27 mouse cellular contexts compared by ENCODE assay signal in genomic region chr11:77909376-77909775, GRCm38 (mm10). TPM values are rescaled to one million over a fixed set of nuclear protein-coding genes. Genes with fewer than 3 reads are reported as not detected.
A peak's percentile ranks its signal among the peaks of the same experiment; 100 is the strongest.
DNase-seq lines count a peak whose midpoint lies in the region; ATAC-seq lines count a peak whose summit lies in the region.
"Had no signal": no experiment of that assay in that cellular context is flagged by ENCODE, and none has a peak within 500 bp of the region (broad histone marks: within the 10 kb centered on the region; RNA-seq: fewer than 3 reads in every experiment).

No protein-coding gene starts in this region.

- H3K27ac ChIP-seq in hindbrain, embryonic 10.5 days = 0 out of 2 replicates have a peak overlapping the region, but pooled peaks have one; percentile 31
- H3K27ac ChIP-seq in hindbrain, embryonic 12.5 days = no peak overlapping the region
- no peak overlapping the region for H3K27ac ChIP-seq in neural tube, embryonic 11.5 days (ENCODE audit: low read depth, low read length)
- peak overlapping the region; percentile 52; the same call in 1 of the 2 replicates for H3K27ac ChIP-seq in forebrain, embryonic 14.5 days (ENCODE audit: low read depth, low read length)
- peak overlapping the region; percentile 19; the same call in 1 of the 2 replicates for H3K27ac ChIP-seq in midbrain, embryonic 16.5 days (ENCODE audit: low read length)
- H3K27ac ChIP-seq: embryonic facial prominence, embryonic 13.5 days; kidney, postnatal 0 days; limb, embryonic 15.5 days; liver, embryonic 14.5 days; neural tube, embryonic 13.5 days had no signal

- peaks cover 53% of the 10 kb centered on the region for H3K4me1 ChIP-seq in hindbrain, embryonic 10.5 days (replicated peaks)
- peaks cover 35% of the 10 kb centered on the region for H3K4me1 ChIP-seq in hindbrain, embryonic 12.5 days
- H3K4me1 ChIP-seq in neural tube, embryonic 11.5 days (ENCODE audit: control insufficient read depth, insufficient read depth, low read length) = peaks cover 6% of the 10 kb centered on the region; the same call in 1 of the 2 replicates
- H3K4me1 ChIP-seq in forebrain, embryonic 14.5 days (ENCODE audit: control insufficient read depth, insufficient read depth, low read length) = peaks cover 28% of the 10 kb centered on the region
- peaks cover 33% of the 10 kb centered on the region for H3K4me1 ChIP-seq in midbrain, embryonic 16.5 days (ENCODE audit: control insufficient read depth, insufficient read depth, low read length)

- WGBS in hindbrain, embryonic 10.5 days = 33% methylated on average over 5 of the region's 5 CpGs
- WGBS in hindbrain, embryonic 12.5 days = 33% methylated on average over 5 of the region's 5 CpGs
- WGBS in neural tube, embryonic 11.5 days = 48% methylated on average over 5 of the region's 5 CpGs
- WGBS in forebrain, embryonic 14.5 days = 30% methylated on average over 5 of the region's 5 CpGs
- 15% methylated on average over 5 of the region's 5 CpGs for WGBS in midbrain, embryonic 16.5 days

- no peak overlapping the region for H3K4me3 ChIP-seq in hindbrain, embryonic 10.5 days
- H3K4me3 ChIP-seq in hindbrain, embryonic 12.5 days = no peak overlapping the region
- no peak overlapping the region for H3K4me3 ChIP-seq in neural tube, embryonic 11.5 days (ENCODE audit: low read depth, low read length)
- H3K4me3 ChIP-seq in forebrain, embryonic 14.5 days (ENCODE audit: low read depth, low read length) = no peak overlapping the region
- no peak overlapping the region for H3K4me3 ChIP-seq in midbrain, embryonic 16.5 days (ENCODE audit: low read depth, low read length)
- H3K4me3 ChIP-seq: embryonic facial prominence, embryonic 13.5 days; limb, embryonic 15.5 days; neural tube, embryonic 13.5 days had no signal

- no peaks in the 10 kb centered on the region for H3K36me3 ChIP-seq in hindbrain, embryonic 10.5 days
- no peaks in the 10 kb centered on the region for H3K36me3 ChIP-seq in hindbrain, embryonic 12.5 days
- no peaks in the 10 kb centered on the region for H3K36me3 ChIP-seq in neural tube, embryonic 11.5 days (ENCODE audit: control insufficient read depth, insufficient read depth, low read length)
- H3K36me3 ChIP-seq in forebrain, embryonic 14.5 days (ENCODE audit: control insufficient read depth, insufficient read depth, low read length) = no peaks in the 10 kb centered on the region
- H3K36me3 ChIP-seq in midbrain, embryonic 16.5 days (ENCODE audit: control insufficient read depth, insufficient read depth, low read length) = no peaks in the 10 kb centered on the region
- H3K36me3 ChIP-seq: embryonic facial prominence, embryonic 13.5 days; limb, embryonic 15.5 days; neural tube, embryonic 13.5 days had no signal

- H3K9ac ChIP-seq in hindbrain, embryonic 12.5 days = no peak overlapping the region
- H3K9ac ChIP-seq in neural tube, embryonic 11.5 days (ENCODE audit: low read length) = no peak overlapping the region
- H3K9ac ChIP-seq in forebrain, embryonic 14.5 days (ENCODE audit: low read length) = peak overlapping the region; percentile 13; the same call in 1 of the 2 replicates
- no peak overlapping the region for H3K9ac ChIP-seq in midbrain, embryonic 16.5 days (ENCODE audit: low read depth, low read length)
- H3K9ac ChIP-seq: embryonic facial prominence, embryonic 13.5 days; limb, embryonic 15.5 days; liver, embryonic 14.5 days; lung, embryonic 14.5 days; neural tube, embryonic 13.5 days had no signal

- ATAC-seq in hindbrain, embryonic 12.5 days (ENCODE audit: low FRiP score) = no peak
- ATAC-seq in neural tube, embryonic 11.5 days (ENCODE audit: insufficient read depth, low FRiP score, low TSS enrichment) = no peak
- ATAC-seq in forebrain, embryonic 14.5 days = no peak; the same call in 1 of the 2 replicates
- 0 out of 2 replicates have a peak, but pooled peaks have one; percentile 13 for ATAC-seq in midbrain, embryonic 16.5 days
- ATAC-seq in erythroblast, adult 5-6 weeks (replicated peaks; ENCODE audit: low FRiP score, poor library complexity, severe bottlenecking) = no peak

- no peaks in the 10 kb centered on the region for H3K9me3 ChIP-seq in hindbrain, embryonic 10.5 days
- 0 out of 2 replicates have a peak, but pooled peaks cover 3% of the 10 kb centered on the region for H3K9me3 ChIP-seq in hindbrain, embryonic 12.5 days (replicated peaks)
- no peaks in the 10 kb centered on the region for H3K9me3 ChIP-seq in neural tube, embryonic 11.5 days (ENCODE audit: control insufficient read depth, low read length)
- no peaks in the 10 kb centered on the region for H3K9me3 ChIP-seq in forebrain, embryonic 14.5 days (replicated peaks; ENCODE audit: control insufficient read depth, low read length)
- no peaks in the 10 kb centered on the region for H3K9me3 ChIP-seq in midbrain, embryonic 16.5 days (replicated peaks; ENCODE audit: control insufficient read depth, low read length, poor library complexity, severe bottlenecking)
- H3K9me3 ChIP-seq: embryonic facial prominence, embryonic 13.5 days; limb, embryonic 15.5 days; neural tube, embryonic 13.5 days had no signal

- peak; percentile 25 for DNase-seq in hindbrain, embryonic 10.5 days (ENCODE audit: low spot score)
- peak; percentile 38 for DNase-seq in neural tube, embryonic 11.5 days (ENCODE audit: low spot score)
- no peak for DNase-seq in neural tube, embryonic 10.5 days (ENCODE audit: extremely low spot score, low spot score)
- DNase-seq in forebrain, embryonic 14.5 days (ENCODE audit: low spot score) = peak; percentile 38
- DNase-seq in urinary bladder, postnatal 10 days (ENCODE audit: low spot score) = no peak
- DNase-seq: cerebellum, adult 8-10 months; cerebellum, postnatal 36 days; embryo, embryonic 11 days; gastrocnemius, postnatal 14 days; heart, adult 11 months; kidney, adult 2 months; layer of hippocampus, adult 9-11 months; left cerebral cortex, postnatal 4 days; lung, embryonic 14.5 days; thymus, postnatal 14 days had no signal

- H3K27me3 ChIP-seq in hindbrain, embryonic 10.5 days (ENCODE audit: insufficient read depth, poor library complexity, severe bottlenecking) = peaks cover 78% of the 10 kb centered on the region
- H3K27me3 ChIP-seq in hindbrain, embryonic 12.5 days = peaks cover 36% of the 10 kb centered on the region
- peaks cover 12% of the 10 kb centered on the region for H3K27me3 ChIP-seq in neural tube, embryonic 11.5 days (ENCODE audit: control insufficient read depth, insufficient read depth, low read length)
- H3K27me3 ChIP-seq in forebrain, embryonic 14.5 days (replicated peaks; ENCODE audit: control insufficient read depth, insufficient read depth, low read length) = no peaks in the 10 kb centered on the region
- no peaks in the 10 kb centered on the region for H3K27me3 ChIP-seq in midbrain, embryonic 16.5 days (ENCODE audit: control insufficient read depth, insufficient read depth, low read depth, low read length)

- no peak overlapping the region for H3K4me2 ChIP-seq in hindbrain, embryonic 12.5 days (replicated peaks)
- no peak overlapping the region for H3K4me2 ChIP-seq in neural tube, embryonic 11.5 days (ENCODE audit: low read depth)
- no peak overlapping the region for H3K4me2 ChIP-seq in forebrain, embryonic 14.5 days (ENCODE audit: low read length)
- H3K4me2 ChIP-seq in midbrain, embryonic 16.5 days (ENCODE audit: low read length) = no peak overlapping the region
- H3K4me2 ChIP-seq: embryonic facial prominence, embryonic 13.5 days; heart, embryonic 11.5 days; limb, embryonic 15.5 days; lung, embryonic 14.5 days; neural tube, embryonic 13.5 days had no signal

RNA-seq across cellular contexts. Expression of gene Pipox, which starts 15.5 kb away (rescaled TPM):
- 7.3 and 13.1 TPM in 2 replicates for polyA plus RNA-seq in hindbrain, embryonic 10.5 days (2016; fragmentation: Nextera tagmentation; extraction: Ambion mirVana)
- 5.0 and 7.1 TPM in 2 replicates for polyA plus RNA-seq in hindbrain, embryonic 12.5 days (2016; fragmentation: Nextera tagmentation; extraction: Ambion mirVana)
- polyA plus RNA-seq in neural tube, embryonic 11.5 days (2014; fragmentation: Nextera tagmentation; extraction: Ambion mirVana) = 2.6 and 4.0 TPM in 2 replicates
- 10.1 and 11.4 TPM in 2 replicates for polyA plus RNA-seq in forebrain, embryonic 14.5 days (2014; fragmentation: Nextera tagmentation; extraction: Ambion mirVana)
- 6.0 and 7.5 TPM in 2 replicates for polyA plus RNA-seq in midbrain, embryonic 16.5 days (2015; fragmentation: Nextera tagmentation; extraction: Ambion mirVana)
- not detected in 2 replicates for total RNA-seq in erythroblast, adult 5-6 weeks (2015; ENCODE audit: low replicate concordance)
- not detected in 2 replicates for total RNA-seq in erythroblast, adult 5-6 weeks (2017; ENCODE audit: low replicate concordance)
- total RNA-seq: hematopoietic stem cell, adult 5-6 weeks; megakaryocyte, adult 5-6 weeks had no signal

RNA-seq across cellular contexts. Expression of gene Sez6, which starts 21.2 kb away (rescaled TPM):
- polyA plus RNA-seq in hindbrain, embryonic 10.5 days (2016; fragmentation: Nextera tagmentation; extraction: Ambion mirVana) = 8.8 and 19.3 TPM in 2 replicates
- 47.3 and 48.7 TPM in 2 replicates for polyA plus RNA-seq in hindbrain, embryonic 12.5 days (2016; fragmentation: Nextera tagmentation; extraction: Ambion mirVana)
- polyA plus RNA-seq in neural tube, embryonic 11.5 days (2014; fragmentation: Nextera tagmentation; extraction: Ambion mirVana) = 12.4 and 13.8 TPM in 2 replicates
- polyA plus RNA-seq in forebrain, embryonic 14.5 days (2014; fragmentation: Nextera tagmentation; extraction: Ambion mirVana) = 140 and 175 TPM in 2 replicates
- 140 and 146 TPM in 2 replicates for polyA plus RNA-seq in midbrain, embryonic 16.5 days (2015; fragmentation: Nextera tagmentation; extraction: Ambion mirVana)
- not detected in 2 replicates for total RNA-seq in erythroblast, adult 5-6 weeks (2015; ENCODE audit: low replicate concordance)
- not detected in 2 replicates for total RNA-seq in erythroblast, adult 5-6 weeks (2017; ENCODE audit: low replicate concordance)
- total RNA-seq: hematopoietic stem cell, adult 5-6 weeks; megakaryocyte, adult 5-6 weeks had no signal
- polyA plus RNA-seq: heart, postnatal 0 days had no signal

Comparison
In these comparisons a context has a peak if more than half of its experiments do, and no peak if none do; other contexts are left out.
1. DNase-seq: peak in hindbrain, embryonic 10.5 days (single experiment), neural tube, embryonic 11.5 days (single experiment) and forebrain, embryonic 14.5 days (single experiment); none in neural tube, embryonic 10.5 days (single experiment) and urinary bladder, postnatal 10 days (single experiment).
2. H3K27ac ChIP-seq: peak in hindbrain, embryonic 10.5 days (single experiment), forebrain, embryonic 14.5 days (single experiment) and midbrain, embryonic 16.5 days (single experiment); none in hindbrain, embryonic 12.5 days (single experiment) and neural tube, embryonic 11.5 days (single experiment).